Comparison of ENCODE assay signal across 8 mouse cellular contexts in the genomic region with DNA sequence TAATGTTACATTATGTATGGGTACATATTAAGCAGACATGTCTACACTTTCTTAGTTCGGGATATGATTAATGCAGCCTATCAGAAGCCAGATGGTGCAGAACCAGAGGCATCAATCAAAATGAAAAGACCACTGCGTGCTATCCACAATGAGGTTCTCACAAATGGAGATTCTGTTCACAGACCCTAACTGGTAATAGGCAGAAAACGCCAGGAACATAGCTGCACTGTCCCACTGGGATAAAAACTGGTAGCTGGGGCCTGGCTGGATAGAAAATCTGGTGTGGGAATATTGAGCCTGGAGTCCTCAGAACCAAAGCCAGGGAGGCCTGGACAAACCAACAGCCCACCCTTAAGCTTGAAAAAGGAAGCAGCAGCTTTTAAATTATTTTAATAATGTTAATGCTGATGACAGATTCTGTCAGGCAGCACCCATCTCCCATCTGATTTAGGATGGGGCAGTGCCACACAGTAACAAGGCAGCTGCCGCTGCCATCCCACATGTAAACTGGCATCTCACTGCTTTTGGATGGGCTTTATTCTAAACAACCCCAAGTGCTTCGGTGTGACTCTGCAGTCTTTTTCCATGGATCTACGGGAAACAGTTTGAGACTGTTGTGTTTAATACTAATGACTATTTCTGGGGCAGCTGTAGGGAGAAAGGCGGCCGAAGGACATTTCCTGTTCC.
A peak's percentile ranks its signal among the peaks of the same experiment; 100 is the strongest.
DNase-seq lines count a peak whose midpoint lies in the region; ATAC-seq and TF ChIP-seq lines count a peak whose summit lies in the region.
"Had no signal": no experiment of that assay in that cellular context is flagged by ENCODE, and none has a peak within 500 bp of the region (broad histone marks: within the 10 kb centered on the region; RNA-seq: fewer than 3 reads in every experiment).

No protein-coding gene starts in this region.

- peak; percentile 18 for DNase-seq in lung, postnatal 10 days
- DNase-seq in lung, adult 18-20 months, result no peak
- DNase-seq in limb, embryonic 14.5 days (ENCODE audit: low spot score), result peak; percentile 52
- DNase-seq in gastrocnemius, postnatal 10 days, result no peak
- no peak for DNase-seq in spleen, postnatal 14 days (ENCODE audit: low spot score in 2 of 2)
- DNase-seq: cerebellum, adult 9-10 months had no signal

- no peak overlapping the region for H3K4me3 ChIP-seq in forebrain, embryonic 15.5 days
- no peak overlapping the region for H3K4me3 ChIP-seq in limb, embryonic 14.5 days (replicated peaks; ENCODE audit: low read length)

- ATAC-seq in forebrain, embryonic 15.5 days (replicated peaks), result peak; percentile 93
- peak; percentile 34; the same call in 1 of the 2 replicates for ATAC-seq in limb, embryonic 14.5 days (ENCODE audit: low FRiP score, low read depth)
- ATAC-seq in megakaryocyte-erythroid progenitor cell, adult 5-6 weeks (replicated peaks; ENCODE audit: low FRiP score, low TSS enrichment, poor library complexity, severe bottlenecking), result no peak

- TF ChIP-seq POLR2A in limb, embryonic 14.5 days (IDR thresholded peaks at IDR 0.05; ENCODE audit: borderline replicate concordance, extremely low read depth, insufficient read depth, insufficient read length), result no peak

- no peak overlapping the region for H3K4me2 ChIP-seq in forebrain, embryonic 15.5 days (replicated peaks)
- no peak overlapping the region; the same call in 1 of the 2 replicates for H3K4me2 ChIP-seq in limb, embryonic 14.5 days (replicated peaks; ENCODE audit: low read depth, low read length, severe bottlenecking)

- peak overlapping the region; percentile 86 for H3K27ac ChIP-seq in forebrain, embryonic 15.5 days (replicated peaks)
- H3K27ac ChIP-seq in limb, embryonic 14.5 days (replicated peaks; ENCODE audit: low read depth, low read length), result peak overlapping the region; percentile 65; the same call in 1 of the 2 replicates

- no peaks in the 10 kb centered on the region for H3K27me3 ChIP-seq in forebrain, embryonic 15.5 days
- H3K27me3 ChIP-seq in limb, embryonic 14.5 days (ENCODE audit: control insufficient read depth, insufficient read depth, low read length), result no peaks in the 10 kb centered on the region

- no peaks in the 10 kb centered on the region for H3K36me3 ChIP-seq in forebrain, embryonic 15.5 days
- H3K36me3 ChIP-seq in limb, embryonic 14.5 days (ENCODE audit: control insufficient read depth, insufficient read depth, low read length), result no peaks in the 10 kb centered on the region

- no peaks in the 10 kb centered on the region for H3K9me3 ChIP-seq in forebrain, embryonic 15.5 days
- H3K9me3 ChIP-seq in limb, embryonic 14.5 days (ENCODE audit: control insufficient read depth, low read length), result no peaks in the 10 kb centered on the region

- 9% methylated on average over 8 of the region's 8 CpGs for WGBS in forebrain, embryonic 15.5 days
- 21% methylated on average over 8 of the region's 8 CpGs for WGBS in limb, embryonic 14.5 days

- H3K4me1 ChIP-seq in forebrain, embryonic 15.5 days, result peaks cover 37% of the 10 kb centered on the region
- H3K4me1 ChIP-seq in limb, embryonic 14.5 days (ENCODE audit: control insufficient read depth, insufficient read depth, low read length), result peaks cover 23% of the 10 kb centered on the region

- H3K9ac ChIP-seq in forebrain, embryonic 15.5 days (replicated peaks), result no peak overlapping the region
- no peak overlapping the region for H3K9ac ChIP-seq in limb, embryonic 14.5 days (ENCODE audit: low read depth, low read length, severe bottlenecking)

Comparison
In these comparisons a context has a peak if more than half of its experiments do, and no peak if none do; other contexts are left out.
1. DNase-seq: peak in lung, postnatal 10 days (single experiment) and limb, embryonic 14.5 days (single experiment); none in lung, adult 18-20 months (0 of 2), gastrocnemius, postnatal 10 days (single experiment) and spleen, postnatal 14 days (0 of 2).